8 mouse cellular contexts compared by ENCODE assay signal in the genomic region with DNA sequence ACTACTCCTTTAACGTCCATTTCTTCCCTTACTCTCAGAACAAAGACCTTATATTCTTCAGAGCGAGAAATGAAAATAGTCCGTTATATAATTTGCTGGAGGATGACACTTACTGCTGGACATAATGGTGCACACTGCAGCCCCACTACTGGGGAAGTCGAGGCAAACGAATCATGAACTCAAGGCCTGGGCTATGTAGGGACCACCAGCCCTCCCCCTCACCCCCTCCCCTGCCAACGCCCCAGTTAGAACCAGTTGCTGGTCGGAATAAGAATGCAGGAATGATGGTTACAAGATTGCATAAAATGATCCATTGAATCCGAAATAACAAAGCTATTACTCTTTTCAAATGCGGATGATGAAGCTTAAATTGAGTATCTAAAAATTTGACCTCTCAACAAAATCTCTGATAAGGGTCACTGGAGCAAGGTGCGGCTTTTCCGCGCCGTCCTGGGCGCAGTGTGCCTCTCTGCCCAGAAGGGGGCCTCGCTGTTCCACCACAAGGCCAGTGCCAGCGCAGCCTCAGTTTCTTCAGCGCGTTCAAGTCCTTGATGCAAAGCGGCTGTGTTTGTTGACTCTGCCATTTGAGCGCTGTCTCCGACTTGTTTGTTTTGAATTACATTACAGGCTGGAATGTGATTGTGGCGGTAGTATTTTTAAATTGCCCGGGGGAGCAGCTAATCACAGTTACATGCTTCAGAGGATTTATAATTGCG. TPM values are rescaled to one million over a fixed set of nuclear protein-coding genes. Genes with fewer than 3 reads are reported as not detected.
DNase-seq lines count a peak whose midpoint lies in the region; ATAC-seq lines count a peak whose summit lies in the region.

No protein-coding gene starts in this region.

- peak; percentile 64 for DNase-seq in ES-CJ7 (ENCODE audit: low read depth, low spot score)
- DNase-seq in cerebellum, adult 18-20 months, result peak; percentile 62 to 83
- DNase-seq in layer of hippocampus, postnatal 25 days (ENCODE audit: extremely low spot score in 1 of 2, low spot score in 1 of 2), result peak; percentile 65 to 83
- peak; percentile 38 for DNase-seq in lung, postnatal 25 days (ENCODE audit: low spot score)
- peak; percentile 25 for DNase-seq in retina, postnatal 7 days (ENCODE audit: low read depth, low spot score)
- peak; percentile 56 for DNase-seq in urinary bladder, adult 2 months (ENCODE audit: low spot score)

- no peaks in the 10 kb centered on the region for H3K27me3 ChIP-seq in hindbrain, embryonic 12.5 days

- peak; percentile 79 for ATAC-seq in frontal cortex, adult (ENCODE audit: low TSS enrichment)
- ATAC-seq in hindbrain, embryonic 12.5 days (ENCODE audit: low FRiP score), result peak; percentile 79

- peaks cover 11% of the 10 kb centered on the region; the same call in 1 of the 2 replicates for H3K36me3 ChIP-seq in hindbrain, embryonic 12.5 days

- H3K4me2 ChIP-seq in hindbrain, embryonic 12.5 days (replicated peaks), result peak overlapping the region; percentile 48

- WGBS in hindbrain, embryonic 12.5 days, result 27% methylated on average over 24 of the region's 24 CpGs

- H3K4me3 ChIP-seq in hindbrain, embryonic 12.5 days, result peak overlapping the region; percentile 12; the same call in 1 of the 2 replicates

- no peak overlapping the region for H3K27ac ChIP-seq in hindbrain, embryonic 12.5 days

- H3K4me1 ChIP-seq in hindbrain, embryonic 12.5 days, result 0 out of 2 replicates have a peak, but pooled peaks cover 3% of the 10 kb centered on the region

- H3K9ac ChIP-seq in hindbrain, embryonic 12.5 days, result no peak overlapping the region

- no peaks in the 10 kb centered on the region for H3K9me3 ChIP-seq in hindbrain, embryonic 12.5 days (replicated peaks)

RNA-seq across cellular contexts. Expression of gene Pex3, which starts 11.6 kb away (rescaled TPM):
- polyA plus RNA-seq in hindbrain, embryonic 12.5 days (2016; fragmentation: Nextera tagmentation; extraction: Ambion mirVana), result 24.2 and 25.8 TPM in 2 replicates
- total RNA-seq in layer of hippocampus, postnatal 25 days (2021), result 10 to 100 TPM; 26.0 to 30.3 TPM
- 26.4 and 32.5 TPM in 2 replicates for polyA plus RNA-seq in urinary bladder, adult 2 months (2012; rRNA removed)

RNA-seq across cellular contexts. Expression of gene Adat2, which starts 11.8 kb away (rescaled TPM):
- polyA plus RNA-seq in hindbrain, embryonic 12.5 days (2016; fragmentation: Nextera tagmentation; extraction: Ambion mirVana), result 2.9 and 3.8 TPM in 2 replicates
- 1 to 10 TPM; 8.1 to 8.9 TPM for total RNA-seq in layer of hippocampus, postnatal 25 days (2021)
- 7.9 and 8.2 TPM in 2 replicates for polyA plus RNA-seq in urinary bladder, adult 2 months (2012; rRNA removed)
